Mouse (Mus musculus) CH12.LX (cell line): Measurements from ENCODE around the gene G6pc2. TPM values are rescaled to one million over a fixed set of nuclear protein-coding genes. Genes with fewer than 3 reads are reported as not detected.

ENCODE experiments used
- DNase-seq: peaks from one replicate; pipeline ENCODE4 v3.0.0-alpha.2; 2013; ENCODE audit errors: extremely low read depth
- H3K27ac ChIP-seq: 2 replicates; pipeline ENCODE4 v1.5.1; 2012; ENCODE audit warnings: low read depth, mild to moderate bottlenecking, control low read depth, moderate library complexity; ENCODE audit not compliant: insufficient read depth
- H3K27me3 ChIP-seq: replicated peaks from 2 replicates; pipeline ENCODE3; 2012; ENCODE audit warnings: inconsistent platforms
- H3K36me3 ChIP-seq, 2 experiments: replicated peaks in 1 of 2; 2 replicates each; pipeline versions ENCODE3 to v1.6.1; 2012; ENCODE audit warnings: inconsistent platforms in 1 of 2, low read length in 1 of 2, mild to moderate bottlenecking in 1 of 2, mixed read lengths in 1 of 2, moderate library complexity in 1 of 2; ENCODE audit not compliant: control insufficient read depth in 1 of 2, insufficient read depth in 1 of 2
- H3K4me1 ChIP-seq, 2 experiments: 2 replicates each; pipeline ENCODE4 v1.6.1; 2012; ENCODE audit warnings: inconsistent platforms in 1 of 2, moderate library complexity in 1 of 2; ENCODE audit not compliant: insufficient read depth in 2 of 2, control insufficient read depth in 1 of 2
- H3K4me2 ChIP-seq: 2 replicates; pipeline ENCODE4 v1.6.1; 2012; ENCODE audit warnings: low read depth, mild to moderate bottlenecking, control low read depth; ENCODE audit not compliant: poor library complexity, insufficient read depth, severe bottlenecking
- H3K4me3 ChIP-seq, 3 experiments: fragments of 150-350 bp in 1 of 3; sonication (generic) in 1 of 3; replicated peaks in 1 of 3; 2 replicates each; pipeline versions ENCODE3 to v1.5.1; 2011 to 2012; ENCODE audit warnings: low read depth in 2 of 3, low read length in 2 of 3, mild to moderate bottlenecking in 2 of 3, moderate library complexity in 2 of 3, control low read depth in 1 of 3, improper control_type of control experiment in 1 of 3, inconsistent platforms in 1 of 3, mixed read lengths in 1 of 3; ENCODE audit not compliant: poor library complexity in 1 of 3
- H3K79me2 ChIP-seq: replicated peaks from 2 replicates; pipeline ENCODE4 v1.6.1; 2012; ENCODE audit warnings: mild to moderate bottlenecking, moderate library complexity; ENCODE audit not compliant: control insufficient read depth, poor library complexity, insufficient read depth, severe bottlenecking; ENCODE audit errors: extremely low read depth
- H3K9ac ChIP-seq: 2 replicates; pipeline ENCODE4 v1.6.1; 2012; ENCODE audit warnings: low read depth, mild to moderate bottlenecking, control low read depth, moderate library complexity; ENCODE audit not compliant: insufficient read depth
- H3K9me3 ChIP-seq: replicated peaks from 2 replicates; pipeline ENCODE3; 2012; ENCODE audit warnings: low read length, inconsistent platforms, mixed read lengths
- BHLHE40 ChIP-seq: IDR thresholded peaks from 2 replicates; pipeline ENCODE4 v1.6.1; 2011; ENCODE audit warnings: mild to moderate bottlenecking, low read depth, low read length, improper control_type of control experiment
- CHD1 ChIP-seq: IDR thresholded peaks from 2 replicates; pipeline ENCODE4 v1.6.1; 2012; ENCODE audit warnings: low read depth, low read length, improper control_type of control experiment, inconsistent platforms
- CHD2 ChIP-seq: IDR thresholded peaks from 2 replicates; pipeline ENCODE4 v1.6.1; 2011; ENCODE audit warnings: low read length, improper control_type of control experiment
- CTCF ChIP-seq, 2 experiments: IDR thresholded peaks in 1 of 2; conservative IDR thresholded peaks in 1 of 2; 2 replicates each; pipeline ENCODE4 v1.5.1; 2011 to 2012; ENCODE audit warnings: low read depth in 2 of 2, low read length in 2 of 2, improper control_type of control experiment in 1 of 2, inconsistent platforms in 1 of 2, mild to moderate bottlenecking in 1 of 2, moderate library complexity in 1 of 2
- E2F4 ChIP-seq: IDR thresholded peaks from 2 replicates; pipeline ENCODE4 v1.6.1; 2011; ENCODE audit warnings: low read depth, low read length, improper control_type of control experiment; ENCODE audit not compliant: insufficient replicate concordance
- ELF1 ChIP-seq: IDR thresholded peaks from 2 replicates; pipeline ENCODE4 v1.6.1; 2014; ENCODE audit warnings: low read depth, mild to moderate bottlenecking, inconsistent platforms, low read length, improper control_type of control experiment
- EP300 ChIP-seq: IDR thresholded peaks from 2 replicates; pipeline ENCODE4 v1.6.1; 2011; ENCODE audit warnings: low read length, improper control_type of control experiment
- ETS1 ChIP-seq: conservative IDR thresholded peaks from 2 replicates; pipeline ENCODE4 v1.6.1; 2012; ENCODE audit warnings: low read depth, mild to moderate bottlenecking, inconsistent platforms, low read length, improper control_type of control experiment, moderate library complexity
- GABPA ChIP-seq: IDR thresholded peaks from 2 replicates; pipeline ENCODE4 v1.6.1; 2012; ENCODE audit warnings: low read depth, low read length, improper control_type of control experiment, inconsistent platforms; ENCODE audit not compliant: insufficient replicate concordance
- HCFC1 ChIP-seq: IDR thresholded peaks from 2 replicates; pipeline ENCODE4 v1.6.1; 2012; ENCODE audit warnings: low read depth, mild to moderate bottlenecking, inconsistent platforms, low read length, improper control_type of control experiment
- IRF4 ChIP-seq: IDR thresholded peaks from 2 replicates; pipeline ENCODE4 v1.6.1; 2014; ENCODE audit warnings: low read depth, mild to moderate bottlenecking, inconsistent platforms, low read length, improper control_type of control experiment
- JUN ChIP-seq: IDR thresholded peaks from 2 replicates; pipeline ENCODE4 v1.6.1; 2011; ENCODE audit warnings: low read depth, mild to moderate bottlenecking, low read length, improper control_type of control experiment, moderate library complexity; ENCODE audit not compliant: insufficient read depth
- JUND ChIP-seq: conservative IDR thresholded peaks from 2 replicates; pipeline ENCODE4 v1.6.1; 2011; ENCODE audit warnings: low read depth, low read length, improper control_type of control experiment
- KAT2A ChIP-seq: IDR thresholded peaks from 2 replicates; pipeline ENCODE4 v1.6.1; 2012; ENCODE audit warnings: low read length, improper control_type of control experiment, inconsistent platforms; ENCODE audit not compliant: insufficient replicate concordance
- MAFK ChIP-seq: IDR thresholded peaks from 2 replicates; pipeline ENCODE4 v1.6.1; 2011; ENCODE audit warnings: low read length, improper control_type of control experiment; ENCODE audit not compliant: insufficient replicate concordance
- MAX ChIP-seq: IDR thresholded peaks from 2 replicates; pipeline ENCODE4 v1.6.1; 2011; ENCODE audit warnings: low read length, improper control_type of control experiment
- MAZ ChIP-seq: IDR thresholded peaks from 2 replicates; pipeline ENCODE4 v1.6.1; 2012; ENCODE audit warnings: low read depth, mild to moderate bottlenecking, inconsistent platforms, low read length, improper control_type of control experiment, moderate library complexity
- MEF2A ChIP-seq: IDR thresholded peaks from 2 replicates; pipeline ENCODE4 v1.6.1; 2014; ENCODE audit warnings: low read depth, mild to moderate bottlenecking, inconsistent platforms, low read length, improper control_type of control experiment, borderline replicate concordance
- MXI1 ChIP-seq: IDR thresholded peaks from 2 replicates; pipeline ENCODE4 v1.6.1; 2011; ENCODE audit warnings: mild to moderate bottlenecking, low read depth, low read length, improper control_type of control experiment
- MYC ChIP-seq: IDR thresholded peaks from 2 replicates; pipeline ENCODE4 v1.6.1; 2011; ENCODE audit warnings: low read depth, mild to moderate bottlenecking, improper control_type of control experiment, low read length
- NELFE ChIP-seq: IDR thresholded peaks from 2 replicates; pipeline ENCODE4 v1.6.1; 2011; ENCODE audit warnings: low read depth, low read length, improper control_type of control experiment
- NRF1 ChIP-seq: IDR thresholded peaks from 2 replicates; pipeline ENCODE4 v1.6.1; 2014; ENCODE audit warnings: low read depth, mild to moderate bottlenecking, inconsistent platforms, low read length, improper control_type of control experiment, moderate library complexity
- PAX5 ChIP-seq: IDR thresholded peaks from 2 replicates; pipeline ENCODE4 v1.6.1; 2012; ENCODE audit warnings: low read length, inconsistent platforms, mixed read lengths
- POLR2A ChIP-seq: IDR thresholded peaks from 2 replicates; pipeline ENCODE4 v1.6.1; 2011; ENCODE audit warnings: low read depth, mild to moderate bottlenecking, improper control_type of control experiment, low read length
- POLR2AphosphoS2 ChIP-seq: IDR thresholded peaks from 2 replicates; pipeline ENCODE4 v1.6.1; 2011; ENCODE audit warnings: low read depth, low read length, improper control_type of control experiment
- RAD21 ChIP-seq: IDR thresholded peaks from 2 replicates; pipeline ENCODE4 v1.6.1; 2011; ENCODE audit warnings: low read depth, mild to moderate bottlenecking, low read length, improper control_type of control experiment, moderate library complexity
- RCOR1 ChIP-seq: conservative IDR thresholded peaks from 2 replicates; pipeline ENCODE4 v1.6.1; 2012; ENCODE audit warnings: low read depth, mild to moderate bottlenecking, inconsistent platforms, low read length, improper control_type of control experiment
- SIN3A ChIP-seq: IDR thresholded peaks from 2 replicates; pipeline ENCODE4 v1.6.1; 2012; ENCODE audit warnings: low read length, improper control_type of control experiment, inconsistent platforms
- SMC3 ChIP-seq: IDR thresholded peaks from 2 replicates; pipeline ENCODE4 v1.6.1; 2011; ENCODE audit warnings: low read depth, low read length, improper control_type of control experiment
- TBP ChIP-seq: conservative IDR thresholded peaks from 2 replicates; pipeline ENCODE4 v1.6.1; 2011; ENCODE audit warnings: low read depth, low read length, improper control_type of control experiment
- TCF12 ChIP-seq: IDR thresholded peaks from 2 replicates; pipeline ENCODE4 v1.6.1; 2014; ENCODE audit warnings: low read depth, mild to moderate bottlenecking, inconsistent platforms, low read length, improper control_type of control experiment
- UBTF ChIP-seq: IDR thresholded peaks from 2 replicates; pipeline ENCODE4 v1.6.1; 2012; ENCODE audit warnings: low read depth, mild to moderate bottlenecking, inconsistent platforms, low read length, improper control_type of control experiment, moderate library complexity
- USF1 ChIP-seq: IDR thresholded peaks from 2 replicates; pipeline ENCODE4 v1.6.1; 2014; ENCODE audit warnings: low read depth, mild to moderate bottlenecking, inconsistent platforms, low read length, improper control_type of control experiment
- USF2 ChIP-seq: conservative IDR thresholded peaks from 2 replicates; pipeline ENCODE4 v1.6.1; 2011; ENCODE audit warnings: low read depth, low read length, improper control_type of control experiment
- ZC3H11A ChIP-seq: IDR thresholded peaks from 2 replicates; pipeline ENCODE4 v1.6.1; 2012; ENCODE audit warnings: low read depth, mild to moderate bottlenecking, inconsistent platforms, low read length, improper control_type of control experiment
- ZKSCAN1 ChIP-seq: IDR thresholded peaks from 2 replicates; pipeline ENCODE4 v1.6.1; 2012; ENCODE audit warnings: low read depth, inconsistent platforms, low read length, improper control_type of control experiment, borderline replicate concordance
- ZMIZ1 ChIP-seq: IDR thresholded peaks from 2 replicates; pipeline ENCODE4 v1.6.1; 2012; ENCODE audit warnings: low read depth, mild to moderate bottlenecking, inconsistent platforms, low read length, improper control_type of control experiment
- ZNF384 ChIP-seq: IDR thresholded peaks from 2 replicates; pipeline ENCODE4 v1.6.1; 2012; ENCODE audit warnings: low read depth, low read length, improper control_type of control experiment, inconsistent platforms
- dilution Hi-C: fragments of 300-500 bp; cut with MboI; formaldehyde crosslinking; loops from 2 replicates; pipeline ENCODE4 v1.14.3; 2020; ENCODE audit warnings: low sequenced_read_pairs; ENCODE audit not compliant: extremely low pct_unique_long_range_greater_than_20kb, extremely low pct_ligation_motif_present
- in situ Hi-C: fragments of 300-500 bp; cut with MboI; formaldehyde crosslinking; loops from 3 replicates; pipeline ENCODE4 v1.14.3; 2019; ENCODE audit warnings: low sequenced_read_pairs, low pct_ligation_motif_present, low pct_unique_long_range_greater_than_20kb, mixed read lengths
- polyA plus RNA-seq: library from polyadenylated mRNA; unstranded; fragments of >175 nt; gene quantifications from 2 replicates; pipeline ENCODE4 v1.2.1, GENCODE M21; 2012; ENCODE audit warnings: low read depth; ENCODE audit not compliant: insufficient read length
- total RNA-seq, 2 experiments: library from RNA; depleted of rRNA; stranded (reverse); fragments of 300-350 nt in 1 of 2; fragments of >200 nt in 1 of 2; gene quantifications; 2 replicates each; pipeline ENCODE4 v1.2.3; 2012 to 2014

Gene G6pc2
- total and polyA plus RNA-seq, 3 experiments = not detected

DNA sequence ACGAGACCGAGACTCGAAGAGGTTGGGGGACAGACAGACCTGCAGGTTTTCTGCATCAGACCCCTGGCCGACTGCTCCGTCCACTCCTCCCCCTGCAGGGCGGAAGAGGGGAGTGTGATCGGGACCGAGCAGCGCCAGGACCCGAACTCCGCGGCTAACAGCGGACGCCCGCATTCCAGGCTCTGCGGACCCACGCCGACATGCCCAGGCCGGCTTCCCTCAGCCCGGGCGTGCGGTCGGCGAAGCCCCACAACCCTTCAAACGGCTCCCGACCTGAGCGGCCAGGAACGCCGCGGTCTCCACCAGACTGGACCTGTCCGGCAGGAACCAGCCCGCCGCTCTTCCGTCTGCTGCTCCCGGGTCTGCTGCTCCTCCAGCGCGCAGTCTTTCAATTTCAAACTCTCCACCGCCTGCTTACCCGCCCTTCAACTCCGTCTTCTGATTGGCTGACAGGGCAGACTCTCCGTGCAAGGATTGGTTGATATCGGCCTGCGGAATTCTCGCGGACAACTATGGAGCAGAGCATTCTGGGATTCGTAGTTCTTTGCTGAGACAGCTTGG lies 5.0 kb upstream of the G6pc2 start, which contains the start of gene Spc25:
TSS of gene Spc25 (minus strand) at position 404 of the 561 bp plus-strand sequence.
- Histone ChIP-seq H3K27me3 (no peaks in the 10 kb centered on the region), H3K27ac (peak within 1 kb of the TSS; percentile 33; the same call in 1 of the 2 replicates), H3K4me1 (peaks cover 0 to 7% of the 10 kb centered on the region in 2 experiments; a peak in 2 of 4 replicates), H3K4me2 (peak within 1 kb of the TSS; percentile 96), H3K9me3 (no peaks in the 10 kb centered on the region), H3K79me2 (peaks cover 12% of the 10 kb centered on the region), H3K9ac (peak within 1 kb of the TSS; percentile 85), H3K36me3 (peaks cover 14 to 22% of the 10 kb centered on the region in 2 experiments), H3K4me3 (peak within 1 kb of the TSS; percentile 90 to 99 (median 96))
- no peak for TF ChIP-seq MAX
- TF ChIP-seq KAT2A = peak; percentile 97
- TF ChIP-seq BHLHE40 = no peak
- TF ChIP-seq CHD2 = peak; percentile 100
- no peak for TF ChIP-seq RAD21
- TF ChIP-seq JUN = no peak
- peak; percentile 91 for TF ChIP-seq ZMIZ1
- no peak for TF ChIP-seq ZC3H11A
- peak; percentile 96 for TF ChIP-seq POLR2A
- no peak for TF ChIP-seq RCOR1
- peak; percentile 78; the same call in 1 of the 2 replicates for TF ChIP-seq TCF12
- no peak for TF ChIP-seq ETS1
- no peak for TF ChIP-seq EP300
- no peak for TF ChIP-seq ZKSCAN1
- TF ChIP-seq ELF1 = peak; percentile 81
- TF ChIP-seq CTCF (conservative IDR thresholded peaks at IDR 0.05 in 1 of 2, IDR thresholded peaks at IDR 0.05 in 1 of 2; ENCODE audit: low read depth in 2 of 2, low read length in 2 of 2) = no peak
- peak; percentile 29; the same call in 1 of the 2 replicates for TF ChIP-seq MEF2A
- no peak for TF ChIP-seq JUND
- TF ChIP-seq POLR2AphosphoS2 = peak; percentile 87; the same call in 1 of the 2 replicates
- peak; percentile 89 for TF ChIP-seq MXI1
- no peak for TF ChIP-seq UBTF
- no peak for TF ChIP-seq SMC3
- no peak for TF ChIP-seq USF1
- TF ChIP-seq E2F4 = peak; percentile 98
- peak; percentile 45; the same call in 1 of the 2 replicates for TF ChIP-seq MYC
- TF ChIP-seq SIN3A = peak; percentile 84; the same call in 1 of the 2 replicates
- TF ChIP-seq NRF1 = peak; percentile 55
- no peak for TF ChIP-seq MAFK
- TF ChIP-seq PAX5 = no peak
- TF ChIP-seq MAZ = no peak
- peak; percentile 100 for TF ChIP-seq HCFC1
- TF ChIP-seq USF2 = no peak
- no peak for TF ChIP-seq ZNF384
- 0 out of 2 replicates have a peak, but pooled peaks have one; percentile 53 for TF ChIP-seq IRF4
- TF ChIP-seq CHD1 = no peak
- no peak; the same call in 1 of the 2 replicates for TF ChIP-seq GABPA
- TF ChIP-seq TBP = peak; percentile 75
- TF ChIP-seq NELFE = peak; percentile 96
- in situ Hi-C loops = no loop called here
- dilution Hi-C loops = no loop called here
- peak; percentile 95 for DNase-seq
